Mouse (Mus musculus) kidney, postnatal 0 days (tissue): ENCODE measurements around the gene Sfmbt2. TPM values are rescaled to one million over a fixed set of nuclear protein-coding genes. Genes with fewer than 3 reads are reported as not detected.
A peak's percentile ranks its signal among the peaks of the same experiment; 100 is the strongest.

ENCODE experiments used
- ATAC-seq: fragments of 200-750 bp; cut with Nextera tagmentation; replicated peaks from 2 replicates; pipeline ENCODE4 v1.8.0; 2017; ENCODE audit warnings: low read depth, moderate number of reproducible peaks, moderate TSS enrichment, moderate library complexity; ENCODE audit not compliant: low FRiP score
- DNase-seq: peaks from one replicate; pipeline ENCODE4 v3.0.0-alpha.2; 2016; ENCODE audit warnings: low spot score
- H3K27ac ChIP-seq: fragments of 300-500 bp; sonication (generic); 2 replicates; pipeline ENCODE4 v1.5.1; 2014; ENCODE audit warnings: mild to moderate bottlenecking
- H3K27me3 ChIP-seq: fragments of 300-500 bp; sonication (generic); 2 replicates; pipeline ENCODE4 v1.6.1; 2014; ENCODE audit warnings: low read length, mixed read lengths; ENCODE audit not compliant: insufficient read depth
- H3K36me3 ChIP-seq: fragments of 300-500 bp; sonication (generic); 2 replicates; pipeline ENCODE4 v1.6.1; 2014; ENCODE audit warnings: low read length, mixed read lengths; ENCODE audit not compliant: insufficient read depth
- H3K4me1 ChIP-seq: fragments of 300-500 bp; sonication (generic); replicated peaks from 2 replicates; pipeline ENCODE4 v1.6.1; 2014; ENCODE audit warnings: antibody characterized with exemption, low read length, mixed read lengths; ENCODE audit not compliant: insufficient read depth
- H3K4me2 ChIP-seq: fragments of 300-500 bp; sonication (generic); 2 replicates; pipeline ENCODE4 v1.6.1; 2014; ENCODE audit warnings: mild to moderate bottlenecking, low read length, moderate library complexity, mixed read lengths
- H3K4me3 ChIP-seq: fragments of 300-500 bp; sonication (generic); replicated peaks from 2 replicates; pipeline ENCODE4 v1.5.1; 2014; ENCODE audit warnings: low read depth, low read length
- H3K9ac ChIP-seq: fragments of 300-500 bp; sonication (generic); 2 replicates; pipeline ENCODE4 v1.6.1; 2014; ENCODE audit warnings: low read depth, low read length
- H3K9me3 ChIP-seq: fragments of 300-500 bp; sonication (generic); replicated peaks from 2 replicates; pipeline ENCODE4 v1.6.1; 2016; ENCODE audit warnings: low read length, inconsistent platforms, mixed read lengths
- CTCF ChIP-seq: IDR thresholded peaks from 2 replicates; pipeline ENCODE4 v1.5.1; 2016; ENCODE audit warnings: antibody characterized with exemption, low read depth, mild to moderate bottlenecking, moderate library complexity
- WGBS: fragments of 180-500 bp; shearing (Covaris S2); extraction: QIAGEN DNeasy Blood & Tissue Kit; methylation state at CpG from one replicate; pipeline ENCODE4 v1.1.7; 2014; 5-methylcytosine and 5-hydroxymethylcytosine counted together
- polyA plus RNA-seq: library from polyadenylated mRNA; unstranded; fragments of >200 nt; fragmentation: Nextera tagmentation; extraction: Ambion mirVana; gene quantifications from 2 replicates; pipeline ENCODE4 v1.2.1, GENCODE M21; 2015

The Sfmbt2 gene
- polyA plus RNA-seq, 1 experiment from 2014 or later: 0.84 TPM

DNA sequence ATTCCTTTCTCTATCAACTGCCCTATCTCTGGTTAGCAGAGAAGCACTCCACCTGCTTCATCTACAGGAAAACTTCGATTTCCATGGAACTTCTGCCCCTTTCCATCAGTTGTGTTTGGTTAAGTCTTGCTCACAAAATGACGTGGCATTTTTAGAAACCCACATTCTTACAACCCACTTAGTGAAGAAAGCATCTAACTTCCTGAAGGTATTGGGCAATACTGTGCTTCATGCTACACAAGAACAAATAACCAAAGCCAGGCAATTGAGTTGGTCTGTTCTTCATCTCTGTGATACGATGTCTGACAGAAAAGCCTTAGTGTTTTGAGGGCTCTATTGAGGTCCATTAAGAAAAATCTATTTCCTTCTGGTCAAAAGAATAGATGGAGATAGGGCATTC is 17.4 kb upstream of the Sfmbt2 start:
- DNase-seq: no peak
- no peak for TF ChIP-seq CTCF
- no peak overlapping the region for H3K27ac ChIP-seq
- no peak for ATAC-seq
- H3K4me3 ChIP-seq: no peak overlapping the region
- 84% methylated on average over 3 of the region's 3 CpGs for WGBS
- no peaks in the 10 kb centered on the region for H3K27me3 ChIP-seq
- H3K9me3 ChIP-seq: no peaks in the 10 kb centered on the region
- no peaks in the 10 kb centered on the region for H3K4me1 ChIP-seq
- H3K4me2 ChIP-seq: no peak overlapping the region
- H3K9ac ChIP-seq: no peak overlapping the region
- H3K36me3 ChIP-seq: no peaks in the 10 kb centered on the region

DNA sequence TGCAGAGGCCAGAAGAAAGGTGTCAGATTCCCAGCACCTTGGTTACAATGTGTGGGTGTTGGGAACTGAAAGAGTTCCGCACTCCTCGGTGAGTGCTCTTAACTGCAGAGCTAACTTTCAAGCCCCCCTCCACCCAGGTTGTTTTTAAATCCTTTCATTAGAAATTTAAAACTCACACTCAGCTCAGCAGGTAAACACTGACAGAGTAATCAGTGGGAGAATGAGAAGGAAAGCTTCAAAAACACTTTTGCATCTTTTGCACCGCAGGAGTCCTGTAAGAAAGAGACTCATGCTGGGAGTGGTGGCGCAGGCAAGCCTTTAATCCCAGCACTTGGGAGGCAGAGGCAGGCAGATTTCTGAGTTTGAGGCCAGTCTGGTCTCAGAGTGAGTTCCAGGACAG is 16.4 kb upstream of the Sfmbt2 start:
- H3K4me2 ChIP-seq: no peak overlapping the region
- H3K27ac ChIP-seq: no peak overlapping the region
- WGBS: 62% methylated on average over 4 of the region's 4 CpGs
- no peaks in the 10 kb centered on the region for H3K27me3 ChIP-seq
- H3K4me3 ChIP-seq: no peak overlapping the region
- no peaks in the 10 kb centered on the region for H3K36me3 ChIP-seq
- TF ChIP-seq CTCF: no peak
- H3K9ac ChIP-seq: no peak overlapping the region
- no peaks in the 10 kb centered on the region for H3K4me1 ChIP-seq
- no peak for DNase-seq
- ATAC-seq: no peak
- no peaks in the 10 kb centered on the region for H3K9me3 ChIP-seq

DNA sequence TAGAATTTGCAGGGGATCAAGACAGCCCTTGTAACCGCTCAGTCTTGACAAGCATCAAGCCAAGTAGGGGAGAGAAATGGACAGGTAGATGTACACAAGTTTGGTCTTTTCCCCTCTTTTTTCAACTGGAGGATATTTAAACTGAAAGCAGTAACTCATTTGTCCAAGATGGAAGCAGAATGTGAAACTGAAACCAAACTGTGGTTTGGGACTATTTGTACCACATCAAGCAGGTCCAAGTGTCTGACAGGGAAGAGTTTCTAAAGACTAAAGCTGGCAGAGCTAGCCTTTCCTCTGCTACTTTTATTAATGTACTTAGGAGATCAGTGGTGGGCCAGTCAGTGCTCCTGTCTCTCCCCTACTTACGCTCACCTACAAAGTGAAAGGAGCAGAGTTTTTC is 10.4 kb upstream of the Sfmbt2 start:
- no peak for ATAC-seq
- no peak for TF ChIP-seq CTCF
- H3K4me2 ChIP-seq: no peak overlapping the region
- no peak overlapping the region for H3K4me3 ChIP-seq
- no peaks in the 10 kb centered on the region for H3K4me1 ChIP-seq
- no peak for DNase-seq
- H3K36me3 ChIP-seq: no peaks in the 10 kb centered on the region
- H3K9me3 ChIP-seq: no peaks in the 10 kb centered on the region
- no peak overlapping the region for H3K9ac ChIP-seq
- H3K27ac ChIP-seq: no peak overlapping the region
- no peaks in the 10 kb centered on the region for H3K27me3 ChIP-seq
- WGBS: 99% methylated on average over 2 of the region's 2 CpGs

DNA sequence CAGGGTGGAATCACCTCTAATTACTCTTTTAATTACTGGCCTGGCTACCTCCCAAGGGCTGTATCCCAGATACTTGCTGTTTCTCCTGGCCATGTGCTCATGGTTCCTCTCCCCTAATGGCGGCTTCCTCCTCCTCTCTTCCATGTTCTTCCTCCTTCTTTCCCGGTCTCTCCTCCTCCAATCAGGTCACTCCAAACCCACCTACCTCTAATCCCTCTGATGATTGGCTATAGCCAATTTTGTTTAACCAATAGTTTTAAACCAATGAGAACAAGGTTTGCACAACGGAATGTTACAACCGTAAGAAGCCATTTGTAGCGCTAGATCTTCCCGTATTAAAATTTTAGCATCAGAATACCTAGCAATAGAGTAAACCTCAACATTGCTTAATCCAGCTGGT is 5.2 kb upstream of the Sfmbt2 start:
- ATAC-seq (no peak), DNase-seq (no peak)
- H3K4me2 ChIP-seq: no peak overlapping the region
- H3K4me1 ChIP-seq: no peaks in the 10 kb centered on the region
- no peak overlapping the region for H3K9ac ChIP-seq
- 92% methylated on average over 6 of the region's 6 CpGs for WGBS
- H3K9me3 ChIP-seq: no peaks in the 10 kb centered on the region
- no peaks in the 10 kb centered on the region for H3K36me3 ChIP-seq
- no peak overlapping the region for H3K27ac ChIP-seq
- no peak overlapping the region for H3K4me3 ChIP-seq
- H3K27me3 ChIP-seq: peaks cover 28% of the 10 kb centered on the region
- TF ChIP-seq CTCF: no peak

DNA sequence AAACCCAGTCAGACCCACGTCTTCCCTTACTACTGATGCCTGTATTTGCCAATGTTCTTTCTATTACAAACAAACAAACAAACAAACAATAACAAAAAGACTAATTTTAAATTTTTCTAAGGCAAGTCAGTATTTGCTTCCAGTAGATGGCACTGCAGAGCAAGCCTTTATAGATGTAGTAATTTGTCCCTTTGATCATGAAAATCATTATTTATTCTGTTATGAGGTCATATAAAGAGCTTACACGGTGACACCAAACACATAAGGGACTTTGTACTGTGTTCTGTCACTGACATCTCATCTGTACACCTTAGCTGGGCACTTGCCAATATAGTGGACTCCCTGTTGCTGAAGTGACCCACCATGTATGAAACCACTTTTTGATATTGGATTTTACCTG is 4.0 kb upstream of the Sfmbt2 start:
- H3K4me3 ChIP-seq: no peak overlapping the region
- H3K4me2 ChIP-seq: no peak overlapping the region
- no peaks in the 10 kb centered on the region for H3K9me3 ChIP-seq
- 13% methylated on average over 2 of the region's 2 CpGs for WGBS
- no peak overlapping the region for H3K27ac ChIP-seq
- no peak overlapping the region for H3K9ac ChIP-seq
- H3K4me1 ChIP-seq: no peaks in the 10 kb centered on the region
- DNase-seq: peak; percentile 40
- H3K36me3 ChIP-seq: no peaks in the 10 kb centered on the region
- peaks cover 38% of the 10 kb centered on the region for H3K27me3 ChIP-seq
- peak; percentile 82 for TF ChIP-seq CTCF
- ATAC-seq: no peak

DNA sequence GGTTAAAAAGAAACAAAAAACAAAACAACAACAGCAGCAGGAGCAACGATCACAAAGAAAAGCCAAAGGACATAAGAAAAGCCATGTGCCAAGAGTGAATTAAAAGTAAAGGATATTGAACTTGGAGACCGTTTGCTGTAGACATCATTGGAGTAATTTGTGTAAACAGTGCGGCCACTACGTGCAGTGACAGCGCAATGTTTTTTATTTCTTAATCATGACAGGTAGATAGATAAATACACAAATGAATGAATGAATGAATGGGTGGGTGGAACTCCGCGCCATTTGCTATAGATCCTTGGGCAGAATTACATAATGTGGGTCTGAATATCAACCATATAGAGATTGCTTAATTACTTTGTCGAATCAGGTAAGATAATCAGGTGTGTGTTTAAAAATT is 634 bp upstream of the Sfmbt2 start:
- Histone ChIP-seq H3K9ac (no peak overlapping the region), H3K9me3 (no peaks in the 10 kb centered on the region), H3K4me3 (no peak overlapping the region), H3K4me1 (peaks cover 9% of the 10 kb centered on the region), H3K36me3 (no peaks in the 10 kb centered on the region), H3K27me3 (peaks cover 46% of the 10 kb centered on the region), H3K27ac (no peak overlapping the region), H3K4me2 (no peak overlapping the region)
- DNase-seq: no peak
- WGBS: 3% methylated on average over 8 of the region's 8 CpGs
- ATAC-seq: no peak
- TF ChIP-seq CTCF: no peak

DNA sequence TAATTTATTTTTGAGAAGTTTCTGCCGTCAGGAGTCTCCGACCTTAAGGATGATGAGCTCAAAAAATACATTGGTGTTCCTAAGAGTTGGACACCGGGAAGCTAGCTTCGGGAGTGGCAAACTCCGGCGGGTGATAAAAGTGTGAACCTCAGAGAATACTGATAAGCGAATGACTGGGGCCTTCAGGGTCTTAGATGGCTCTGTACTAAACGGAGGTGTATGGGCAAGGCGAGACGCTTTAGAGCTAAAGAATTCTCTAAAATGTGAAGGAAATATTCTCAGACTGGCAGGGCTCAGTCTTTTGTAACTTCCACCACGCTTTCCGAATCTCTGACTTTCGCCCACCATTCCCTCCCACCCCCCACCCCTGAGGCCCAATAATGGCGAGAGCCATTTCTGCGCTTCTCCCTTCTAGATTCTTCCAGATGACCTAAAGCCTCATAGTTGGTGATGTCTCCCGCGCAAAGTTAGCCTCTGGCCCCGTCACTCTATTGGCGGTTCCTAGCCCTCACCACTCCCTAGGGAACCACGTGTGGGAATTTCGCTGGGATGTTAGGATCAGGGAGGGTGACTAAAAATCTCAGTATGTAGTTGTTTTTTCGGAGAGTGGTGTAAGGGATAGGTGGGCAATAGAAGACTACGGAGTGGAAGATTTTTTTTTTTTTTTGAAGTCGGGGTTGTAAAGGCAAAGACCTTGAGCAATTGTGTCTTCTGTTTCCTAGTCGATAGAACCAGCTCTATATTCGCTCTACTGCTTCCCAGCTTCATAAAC is 563 bp downstream of the Sfmbt2 start:
- Histone ChIP-seq H3K36me3 (no peaks in the 10 kb centered on the region), H3K4me2 (no peak overlapping the region), H3K27me3 (peaks cover 54% of the 10 kb centered on the region), H3K9ac (no peak overlapping the region), H3K4me1 (peaks cover 14% of the 10 kb centered on the region), H3K9me3 (no peaks in the 10 kb centered on the region), H3K4me3 (no peak overlapping the region), H3K27ac (no peak overlapping the region)
- no peak for DNase-seq
- WGBS: 2% methylated on average over 26 of the region's 26 CpGs
- TF ChIP-seq CTCF: no peak
- no peak for ATAC-seq
